Mouse (Mus musculus) heart, postnatal 0 days (tissue): ENCODE measurements around the gene Wiz.

Experiments used
- CTCF ChIP-seq: IDR thresholded peaks from 2 replicates; pipeline ENCODE4 v1.5.1; 2016; ENCODE audit warnings: antibody characterized with exemption, control low read depth, low read depth
- EP300 ChIP-seq: IDR thresholded peaks from 2 replicates; pipeline ENCODE4 v1.6.1; 2016; ENCODE audit warnings: antibody characterized with exemption, low read depth

GRCm38 (mm10) chr17:32355031-32355430 is 34.2 kb downstream of the Wiz start:
- TF ChIP-seq CTCF (no peak), EP300 (no peak)
